Mouse (Mus musculus): ENCODE results near the gene Trim34a. TPM values are rescaled to one million over a fixed set of nuclear protein-coding genes. Genes with fewer than 3 reads are reported as not detected.
"Not testable (repeated sequence)": the region's sequence is repeated elsewhere in the genome, so short reads cannot be mapped to it uniquely, and the experiment has no call there.

The Trim34a gene
- polyA plus RNA-seq, 1 experiment from 2014 or later: 6.2 TPM

DNA sequence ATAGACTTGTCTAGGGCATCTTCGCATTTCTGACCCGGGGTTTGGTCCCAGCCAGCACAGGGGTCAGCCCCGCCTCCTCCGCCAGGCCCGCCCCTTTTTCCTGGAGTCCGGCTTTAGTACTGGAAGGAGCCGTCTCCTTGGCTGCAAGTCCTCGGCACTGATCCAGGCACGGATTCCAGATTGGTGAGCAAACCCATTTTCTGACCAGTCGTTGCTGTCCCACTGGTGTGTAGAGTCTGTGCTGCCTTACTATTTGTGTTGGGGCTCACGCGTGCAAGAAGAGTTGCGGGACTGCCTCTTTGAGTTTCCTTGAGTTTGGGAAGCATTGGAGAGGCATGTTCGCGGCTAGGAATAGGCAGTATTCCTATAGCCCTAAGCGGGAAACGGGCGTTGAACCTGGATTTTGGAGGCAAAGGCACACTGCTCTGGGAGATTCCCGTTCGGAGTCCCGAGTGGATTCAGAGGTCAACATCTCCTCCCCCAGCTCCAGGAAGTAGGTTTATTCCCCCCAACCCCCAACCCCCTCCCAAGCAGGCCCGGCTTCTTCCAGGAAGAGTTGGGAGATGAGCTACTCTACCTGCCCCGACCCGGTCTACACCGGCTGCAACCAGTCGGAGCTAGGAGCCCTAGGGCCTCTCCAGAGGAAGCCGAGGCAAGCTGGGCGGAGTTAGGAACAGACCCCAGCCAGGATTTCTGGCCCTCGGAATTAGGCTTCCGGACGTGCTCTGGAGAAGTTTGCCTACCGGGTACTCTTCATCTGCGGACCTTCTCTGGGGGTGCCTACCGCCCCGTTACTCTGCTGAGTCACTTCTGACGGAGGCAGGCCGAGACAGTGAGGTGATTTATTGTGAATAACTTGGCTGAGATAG is 25.3 kb upstream of the Trim34a start, which contains the start of gene Trim6:
Gene Trim6 (plus strand): TSS at position 93 of the 869 bp plus-strand sequence.
- Histone ChIP-seq H3K27me3 (replicated peaks; ENCODE audit: control insufficient read depth, insufficient read depth, low read length) (no peaks in the 10 kb centered on the region), H3K4me1 (replicated peaks; ENCODE audit: control insufficient read depth, insufficient read depth, low read length) (no peaks in the 10 kb centered on the region), H3K9me3 (ENCODE audit: control insufficient read depth) (no peaks in the 10 kb centered on the region), H3K4me2 (replicated peaks; ENCODE audit: low read depth) (peak within 1 kb of the TSS; percentile 66), H3K9ac (ENCODE audit: low read depth, low read length) (peak within 1 kb of the TSS; percentile 40), H3K27ac (ENCODE audit: low read depth, low read length) (no peak within 1 kb of the TSS; the same call in 1 of the 2 replicates), H3K4me3 (ENCODE audit: low read depth, low read length) (peak within 1 kb of the TSS; percentile 49), H3K36me3 (ENCODE audit: control insufficient read depth, insufficient read depth) (no peaks in the 10 kb centered on the region)
- WGBS: 4% methylated on average over 37 of the region's 37 CpGs
- no peak for TF ChIP-seq CTCF (IDR thresholded peaks at IDR 0.05; ENCODE audit: low read depth)
- ATAC-seq: peak; percentile 83

DNA sequence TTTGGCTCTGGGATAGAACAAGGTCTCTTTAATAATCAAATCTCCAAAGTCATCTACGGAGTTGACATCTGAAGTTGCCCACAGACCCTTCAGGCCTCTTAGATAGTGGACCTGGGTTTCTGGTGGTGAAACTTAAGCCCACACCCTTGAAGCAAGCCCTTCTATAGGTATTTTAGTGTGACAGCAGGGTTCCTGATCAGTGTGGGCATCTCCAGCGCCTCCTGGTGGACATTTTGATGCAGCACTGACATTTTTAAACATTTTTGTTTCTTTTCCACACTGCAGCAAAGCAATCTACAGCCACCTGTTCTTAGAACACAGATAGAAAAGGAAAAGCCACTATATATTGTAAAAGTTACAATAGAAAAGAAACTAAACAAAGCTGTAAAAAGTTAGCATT is 13.1 kb upstream of the Trim34a start:
- Histone ChIP-seq H3K36me3 (ENCODE audit: control insufficient read depth, insufficient read depth) (peaks cover 3% of the 10 kb centered on the region; the same call in 1 of the 2 replicates), H3K4me2 (replicated peaks; ENCODE audit: low read depth) (no peak overlapping the region), H3K4me3 (ENCODE audit: low read depth, low read length) (no peak overlapping the region), H3K4me1 (replicated peaks; ENCODE audit: control insufficient read depth, insufficient read depth, low read length) (no peaks in the 10 kb centered on the region), H3K9me3 (ENCODE audit: control insufficient read depth) (no peaks in the 10 kb centered on the region), H3K27me3 (replicated peaks; ENCODE audit: control insufficient read depth, insufficient read depth, low read length) (no peaks in the 10 kb centered on the region), H3K27ac (ENCODE audit: low read depth, low read length) (no peak overlapping the region), H3K9ac (ENCODE audit: low read depth, low read length) (no peak overlapping the region)
- no peak for ATAC-seq
- 39% methylated on average over 2 of the region's 2 CpGs for WGBS
- TF ChIP-seq CTCF (IDR thresholded peaks at IDR 0.05; ENCODE audit: low read depth): peak; percentile 83

DNA sequence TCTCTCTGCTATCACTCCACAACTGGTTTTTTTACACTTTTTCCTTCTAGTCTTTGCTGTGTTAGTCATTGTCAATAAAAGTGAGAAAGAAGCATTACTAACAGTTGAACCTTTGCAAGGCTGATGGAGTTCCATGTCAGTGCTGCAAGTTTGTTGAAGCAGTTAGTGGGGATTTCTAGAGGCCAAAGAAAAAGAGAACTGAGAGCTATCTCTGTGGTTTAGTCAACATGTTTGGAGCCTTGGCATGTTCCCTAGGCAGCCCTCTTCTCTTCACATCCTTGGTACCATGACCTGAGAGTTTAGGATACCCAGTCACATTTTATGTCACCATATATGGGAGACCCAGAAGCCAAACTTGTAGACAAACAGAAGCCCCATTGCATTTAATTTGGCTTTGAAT is 3.4 kb upstream of the Trim34a start:
- no peaks in the 10 kb centered on the region for H3K4me1 ChIP-seq (replicated peaks; ENCODE audit: control insufficient read depth, insufficient read depth, low read length)
- no peak for ATAC-seq
- H3K9me3 ChIP-seq (ENCODE audit: control insufficient read depth): no peaks in the 10 kb centered on the region
- no peak overlapping the region for H3K27ac ChIP-seq (ENCODE audit: low read depth, low read length)
- no peaks in the 10 kb centered on the region for H3K27me3 ChIP-seq (replicated peaks; ENCODE audit: control insufficient read depth, insufficient read depth, low read length)
- H3K36me3 ChIP-seq (ENCODE audit: control insufficient read depth, insufficient read depth): no peaks in the 10 kb centered on the region
- TF ChIP-seq CTCF (IDR thresholded peaks at IDR 0.05; ENCODE audit: low read depth): no peak
- H3K9ac ChIP-seq (ENCODE audit: low read depth, low read length): no peak overlapping the region
- H3K4me3 ChIP-seq (ENCODE audit: low read depth, low read length): no peak overlapping the region
- H3K4me2 ChIP-seq (replicated peaks; ENCODE audit: low read depth): no peak overlapping the region

DNA sequence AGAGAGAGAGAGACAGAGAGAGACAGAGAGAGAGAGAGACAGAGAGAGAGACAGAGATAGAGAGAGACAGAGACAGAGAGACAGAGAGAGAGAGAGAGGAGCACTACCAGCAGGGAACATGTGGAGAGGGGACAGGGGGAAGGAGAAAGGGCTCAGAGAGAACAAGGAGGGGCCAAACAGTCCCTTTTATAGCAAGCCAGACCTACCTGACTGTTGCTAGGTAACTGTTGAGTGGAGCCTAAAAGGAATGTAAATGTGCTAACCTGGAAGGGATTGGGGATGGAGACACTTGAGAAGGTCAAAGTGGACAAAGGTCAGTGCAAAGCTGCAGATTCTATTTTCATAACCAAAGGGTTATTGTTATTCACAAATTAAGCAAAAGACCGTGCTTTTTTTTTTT is 641 bp upstream of the Trim34a start:
- Histone ChIP-seq H3K27ac (ENCODE audit: low read depth, low read length) (no peak overlapping the region), H3K9ac (ENCODE audit: low read depth, low read length) (no peak overlapping the region), H3K27me3 (replicated peaks; ENCODE audit: control insufficient read depth, insufficient read depth, low read length) (no peaks in the 10 kb centered on the region), H3K4me2 (replicated peaks; ENCODE audit: low read depth) (peak overlapping the region; percentile 79; the same call in 1 of the 2 replicates), H3K4me1 (replicated peaks; ENCODE audit: control insufficient read depth, insufficient read depth, low read length) (no peaks in the 10 kb centered on the region), H3K4me3 (ENCODE audit: low read depth, low read length) (no peak overlapping the region), H3K36me3 (ENCODE audit: control insufficient read depth, insufficient read depth) (no peaks in the 10 kb centered on the region), H3K9me3 (ENCODE audit: control insufficient read depth) (no peaks in the 10 kb centered on the region)
- TF ChIP-seq CTCF (IDR thresholded peaks at IDR 0.05; ENCODE audit: low read depth): no peak
- WGBS: 80% methylated on average over 1 of the region's 1 CpGs
- no peak for ATAC-seq

DNA sequence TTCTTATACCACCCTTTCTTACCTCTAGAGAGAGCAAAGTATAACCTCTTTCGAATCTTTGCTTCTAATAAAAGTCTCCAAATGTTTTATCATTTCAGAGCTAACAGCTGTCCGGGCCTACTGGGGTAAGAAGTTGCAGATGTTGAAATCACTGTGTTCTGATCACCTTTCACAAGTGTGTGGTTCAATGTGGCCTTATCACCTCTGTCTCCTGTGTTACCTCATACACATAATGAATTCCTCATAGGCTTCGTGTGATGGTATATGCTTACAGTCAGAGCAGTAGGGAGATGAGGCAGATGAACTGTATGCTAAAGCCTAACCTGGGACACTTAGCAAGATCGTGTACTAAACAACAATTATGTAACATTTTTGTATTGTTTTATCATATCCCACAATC is 16.1 kb downstream of the Trim34a start:
- not testable (repeated sequence) for H3K4me2 ChIP-seq (replicated peaks; ENCODE audit: low read depth); H3K4me1 ChIP-seq (replicated peaks; ENCODE audit: control insufficient read depth, insufficient read depth, low read length); ATAC-seq; H3K27ac ChIP-seq (ENCODE audit: low read depth, low read length); H3K27me3 ChIP-seq (replicated peaks; ENCODE audit: control insufficient read depth, insufficient read depth, low read length); H3K9ac ChIP-seq (ENCODE audit: low read depth, low read length); H3K9me3 ChIP-seq (ENCODE audit: control insufficient read depth); H3K4me3 ChIP-seq (ENCODE audit: low read depth, low read length); H3K36me3 ChIP-seq (ENCODE audit: control insufficient read depth, insufficient read depth)
- WGBS: 92% methylated on average over 4 of the region's 4 CpGs

- not testable (repeated sequence) for H3K9ac ChIP-seq (ENCODE audit: low read depth, low read length); H3K9me3 ChIP-seq (ENCODE audit: control insufficient read depth); H3K4me3 ChIP-seq (ENCODE audit: low read depth, low read length); H3K4me2 ChIP-seq (replicated peaks; ENCODE audit: low read depth); ATAC-seq; H3K27me3 ChIP-seq (replicated peaks; ENCODE audit: control insufficient read depth, insufficient read depth, low read length); H3K4me1 ChIP-seq (replicated peaks; ENCODE audit: control insufficient read depth, insufficient read depth, low read length); H3K36me3 ChIP-seq (ENCODE audit: control insufficient read depth, insufficient read depth); H3K27ac ChIP-seq (ENCODE audit: low read depth, low read length)
- 73% methylated on average over 3 of the region's 5 CpGs for WGBS
These were observed 21.1 kb downstream of the Trim34a start for GRCm38 (mm10) chr7:104265335-104265734.

- ATAC-seq: peak; percentile 88
- H3K27ac ChIP-seq (ENCODE audit: low read depth, low read length); H3K9me3 ChIP-seq (ENCODE audit: control insufficient read depth); H3K4me2 ChIP-seq (replicated peaks; ENCODE audit: low read depth); H3K27me3 ChIP-seq (replicated peaks; ENCODE audit: control insufficient read depth, insufficient read depth, low read length); H3K4me1 ChIP-seq (replicated peaks; ENCODE audit: control insufficient read depth, insufficient read depth, low read length); H3K36me3 ChIP-seq (ENCODE audit: control insufficient read depth, insufficient read depth); H3K9ac ChIP-seq (ENCODE audit: low read depth, low read length); H3K4me3 ChIP-seq (ENCODE audit: low read depth, low read length): not testable (repeated sequence)
- WGBS: 43% methylated on average over 3 of the region's 3 CpGs
These were observed 35.1 kb downstream of the Trim34a start for GRCm38 (mm10) chr7:104279361-104279760.

DNA sequence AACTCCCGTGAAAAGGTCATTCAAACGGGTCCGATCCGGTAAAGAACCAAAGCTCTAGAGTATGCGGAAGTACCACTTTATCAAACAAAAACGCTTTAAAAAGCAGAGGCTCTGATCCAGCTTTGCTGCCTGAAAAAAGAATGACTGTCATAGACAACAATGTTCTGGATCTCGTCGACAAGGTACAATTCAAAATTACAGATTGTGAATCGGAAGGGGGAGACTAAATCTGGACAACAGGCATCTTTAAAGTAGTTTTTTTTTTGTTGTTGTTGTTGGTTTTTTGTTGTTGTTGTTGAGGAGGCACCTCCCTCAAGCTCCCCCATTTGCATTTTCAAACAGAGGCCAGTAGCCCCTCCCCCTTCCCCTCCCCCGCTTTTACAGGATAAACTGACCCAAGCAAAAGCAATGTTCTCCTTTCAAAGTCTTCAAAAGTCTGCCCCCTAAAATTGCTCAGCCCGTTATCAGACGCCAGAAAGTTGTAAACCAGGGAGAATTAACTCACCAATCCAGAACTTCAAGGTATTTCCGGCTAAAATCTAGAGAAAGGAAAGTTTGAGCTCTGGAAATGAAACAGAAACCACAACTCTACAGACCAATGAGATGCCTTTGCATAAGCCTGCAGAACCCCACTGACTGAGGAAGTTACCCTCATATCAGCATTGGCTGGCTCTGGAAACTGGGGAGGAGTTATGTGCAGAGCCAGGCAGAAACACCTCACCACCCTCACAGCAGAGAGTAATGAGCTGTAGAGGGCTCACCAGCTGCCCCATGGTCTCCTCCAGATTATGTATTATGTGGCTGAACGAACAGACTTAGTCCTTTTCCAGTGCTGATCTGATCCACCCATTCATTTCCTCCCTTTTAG is 43.6 kb downstream of the Trim34a start, which contains the start of gene Trim5:
Gene Trim5 (minus strand): TSS at position 519 of the 868 bp plus-strand sequence.
- Histone ChIP-seq H3K4me2 (replicated peaks; ENCODE audit: low read depth) (peak within 1 kb of the TSS; percentile 51), H3K4me3 (ENCODE audit: low read depth, low read length) (peak within 1 kb of the TSS; percentile 25)
- not testable (repeated sequence) for H3K36me3 ChIP-seq (ENCODE audit: control insufficient read depth, insufficient read depth); H3K27ac ChIP-seq (ENCODE audit: low read depth, low read length); H3K9ac ChIP-seq (ENCODE audit: low read depth, low read length); H3K27me3 ChIP-seq (replicated peaks; ENCODE audit: control insufficient read depth, insufficient read depth, low read length); H3K4me1 ChIP-seq (replicated peaks; ENCODE audit: control insufficient read depth, insufficient read depth, low read length); H3K9me3 ChIP-seq (ENCODE audit: control insufficient read depth)
- WGBS: 28% methylated on average over 14 of the region's 14 CpGs
- ATAC-seq: peak; percentile 97
